Mouse (Mus musculus) layer of hippocampus, postnatal 14 days (tissue): ENCODE measurements around the gene Rhbdd1. TPM values are rescaled to one million over a fixed set of nuclear protein-coding genes. Genes with fewer than 3 reads are reported as not detected.

ENCODE experiments used
- DNase-seq, 2 experiments: peaks; one replicate each; pipeline ENCODE4 v3.0.0; 2021 to 2022; ENCODE audit warnings: low spot score in 2 of 2, mixed read lengths in 1 of 2
- total RNA-seq, 2 experiments: library from RNA; stranded (reverse); gene quantifications; 2 replicates each; pipeline ENCODE4 v1.2.3; 2021

Rhbdd1 gene
- total RNA-seq, 2 experiments from 2014 or later = 6.6 to 7.5 TPM

DNA sequence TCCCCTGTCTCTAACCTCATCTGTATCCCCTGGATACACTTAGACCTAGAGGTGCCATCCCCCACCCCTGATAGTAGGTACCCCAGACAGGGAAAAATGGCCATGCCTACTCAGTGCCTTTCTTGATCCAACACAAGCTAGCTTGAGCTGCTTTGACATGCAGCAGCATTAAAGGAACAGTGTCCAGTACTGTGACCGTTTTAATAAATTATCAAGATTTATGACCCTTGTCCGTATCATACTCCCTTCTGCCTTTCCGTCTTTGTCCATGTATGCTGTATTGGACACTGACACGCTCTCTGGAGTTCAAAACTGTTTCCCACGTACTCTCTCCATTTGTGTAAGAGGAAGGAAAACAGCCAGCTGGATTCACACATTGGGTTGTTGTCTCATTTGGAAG is 111.5 kb downstream of the Rhbdd1 start:
- no peak for DNase-seq

- DNase-seq = no peak
Measured at GRCm38 (mm10) chr1:82429061-82429460, 112.8 kb downstream of the Rhbdd1 start.

DNA sequence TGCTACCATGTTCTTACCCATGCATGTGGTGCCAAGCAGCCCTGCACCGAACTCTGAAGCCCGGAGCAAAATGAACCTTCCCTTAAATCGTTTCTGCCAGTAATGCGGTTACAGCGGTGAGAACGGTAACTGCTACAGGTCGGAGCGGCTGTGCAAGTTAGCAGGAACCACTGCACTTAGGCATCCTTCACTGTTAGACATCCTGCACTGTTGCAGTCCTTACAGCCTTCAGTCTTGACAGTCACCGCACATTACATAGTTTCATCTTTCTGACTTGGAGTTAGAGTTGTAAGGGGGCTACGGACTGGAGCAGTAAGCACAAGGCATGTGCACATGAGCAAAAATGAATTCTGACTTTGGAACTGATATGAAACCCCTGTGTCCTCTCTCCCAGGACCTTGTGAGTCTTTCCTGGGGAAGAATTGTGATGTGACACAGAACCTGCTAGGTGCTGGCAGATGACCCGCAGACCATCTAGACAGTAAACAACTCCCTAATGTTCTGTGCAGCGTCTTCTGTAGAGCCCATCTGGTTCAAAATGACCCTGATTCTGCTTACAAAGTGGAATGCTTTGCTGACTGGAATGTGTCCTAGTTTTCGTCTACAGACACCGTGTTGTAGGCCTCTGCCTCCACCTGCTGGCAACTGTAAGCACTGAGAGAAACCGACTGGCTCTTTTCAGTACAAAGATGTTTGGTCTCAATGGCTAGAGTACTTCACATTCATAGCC is 116.8 kb downstream of the Rhbdd1 start:
- DNase-seq = peak; percentile 75 to 89

- no peak for DNase-seq
Measured at GRCm38 (mm10) chr1:82433649-82434005, 117.4 kb downstream of the Rhbdd1 start.

- no peak for DNase-seq
Measured at GRCm38 (mm10) chr1:82437273-82437672, 121.0 kb downstream of the Rhbdd1 start.

DNA sequence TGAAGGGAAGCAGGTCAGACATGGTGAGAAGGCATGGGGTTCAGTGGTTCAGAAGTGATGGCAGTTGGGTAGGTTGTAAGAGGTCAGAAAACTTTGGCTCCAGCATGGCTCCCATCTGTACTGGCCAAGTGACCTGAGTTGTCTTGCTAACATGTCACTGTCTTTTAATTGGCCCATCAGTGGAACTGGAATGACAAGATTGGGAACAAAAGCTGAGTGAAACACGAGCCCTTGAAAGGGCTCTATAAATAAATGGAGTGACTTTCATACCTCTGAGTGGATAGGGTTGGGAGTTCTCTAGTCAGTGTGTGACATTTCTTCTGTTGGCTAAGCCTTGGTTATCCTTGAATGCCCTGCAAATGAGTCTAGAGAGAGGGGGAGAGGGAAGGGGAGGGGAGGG is 123.9 kb downstream of the Rhbdd1 start:
- DNase-seq = no peak

DNA sequence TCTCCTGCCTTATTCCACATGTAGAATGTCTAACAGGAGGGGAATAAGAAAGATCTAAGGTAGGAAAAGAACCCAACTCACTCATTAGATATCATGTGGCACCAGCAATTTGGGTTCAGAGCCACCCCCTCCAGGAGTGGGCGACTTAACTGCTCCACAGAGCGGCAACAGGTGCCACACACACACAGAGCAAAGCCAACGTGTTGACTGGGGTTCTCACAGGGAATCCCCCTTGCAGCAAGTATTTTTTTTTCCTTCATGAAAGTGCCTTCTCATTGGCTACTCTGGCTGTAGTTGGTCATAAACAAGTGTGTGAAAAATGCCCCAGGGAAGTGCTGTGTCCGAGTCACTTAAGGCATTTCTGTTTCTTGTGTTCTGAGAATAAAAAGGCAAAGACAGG is 127.3 kb downstream of the Rhbdd1 start:
- no peak for DNase-seq

DNA sequence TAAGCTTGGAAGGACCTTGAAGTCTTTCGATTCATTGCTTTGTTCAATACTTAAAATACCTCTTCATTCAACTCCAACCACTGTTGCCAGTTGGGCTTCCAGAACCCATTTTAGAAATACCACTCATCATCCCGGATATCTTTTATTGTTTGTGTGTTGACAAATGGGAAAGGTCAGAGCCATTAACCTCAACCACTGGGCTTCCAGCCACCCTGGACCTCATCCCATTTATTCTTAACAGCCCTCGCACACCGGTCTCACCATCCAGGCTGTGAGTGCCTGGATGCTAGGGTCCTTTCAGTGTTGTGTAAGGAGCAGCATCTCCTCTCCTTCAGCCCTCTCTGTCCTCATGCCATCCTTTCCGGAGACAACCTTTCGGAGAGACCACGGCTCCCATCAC is 129.8 kb downstream of the Rhbdd1 start:
- no peak for DNase-seq

DNA sequence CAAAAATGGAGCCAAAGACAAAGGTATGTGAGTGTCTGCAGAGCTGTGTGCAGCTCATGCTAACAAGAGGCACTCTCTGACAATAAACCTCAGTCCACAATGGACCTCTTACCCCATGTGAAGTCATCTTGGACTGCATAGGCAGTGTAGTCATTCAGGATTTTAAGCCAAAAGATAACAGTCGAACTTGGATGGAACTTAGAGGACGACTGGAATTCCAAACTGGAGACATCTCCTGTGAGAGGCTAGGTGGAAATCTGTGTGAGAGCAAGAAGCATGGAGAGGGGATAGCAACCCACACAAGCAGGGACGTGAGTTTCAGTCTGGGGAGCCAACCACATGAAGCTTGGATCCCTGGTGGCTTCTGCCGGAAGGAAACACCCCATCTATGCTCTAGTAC is 133.6 kb downstream of the Rhbdd1 start:
- no peak for DNase-seq

- no peak for DNase-seq
Measured at GRCm38 (mm10) chr1:82451927-82452651, 135.8 kb downstream of the Rhbdd1 start.

GRCm38 (mm10) chr1:82454031-82454430 is 137.8 kb downstream of the Rhbdd1 start:
- DNase-seq = no peak

GRCm38 (mm10) chr1:82459350-82459749 is 143.1 kb downstream of the Rhbdd1 start:
- no peak for DNase-seq

GRCm38 (mm10) chr1:82459926-82460325 is 143.7 kb downstream of the Rhbdd1 start:
- no peak for DNase-seq

DNA sequence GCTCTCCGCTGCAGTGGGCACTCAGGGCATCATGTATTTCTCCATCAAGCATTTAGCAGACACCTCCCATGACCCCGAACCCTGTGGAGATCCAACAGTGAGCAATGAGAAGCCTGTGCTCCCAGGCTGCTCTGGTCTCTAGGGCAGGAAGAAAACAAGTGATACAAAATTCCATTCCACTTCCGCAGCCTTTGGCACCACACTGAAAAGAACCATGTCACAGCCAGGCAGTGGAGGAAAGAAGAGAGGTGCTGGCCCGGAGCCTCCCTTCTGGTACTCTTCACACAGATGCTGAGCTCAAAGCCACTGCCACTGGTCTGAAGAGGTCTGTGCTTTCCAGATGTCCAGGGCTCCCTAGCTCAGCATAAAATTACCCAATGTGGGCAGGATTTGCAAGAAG is 144.8 kb downstream of the Rhbdd1 start:
- DNase-seq = no peak

- no peak for DNase-seq
Measured at GRCm38 (mm10) chr1:82465321-82465853, 149.1 kb downstream of the Rhbdd1 start.

GRCm38 (mm10) chr1:82468872-82469271 is 152.6 kb downstream of the Rhbdd1 start:
- DNase-seq = no peak

DNA sequence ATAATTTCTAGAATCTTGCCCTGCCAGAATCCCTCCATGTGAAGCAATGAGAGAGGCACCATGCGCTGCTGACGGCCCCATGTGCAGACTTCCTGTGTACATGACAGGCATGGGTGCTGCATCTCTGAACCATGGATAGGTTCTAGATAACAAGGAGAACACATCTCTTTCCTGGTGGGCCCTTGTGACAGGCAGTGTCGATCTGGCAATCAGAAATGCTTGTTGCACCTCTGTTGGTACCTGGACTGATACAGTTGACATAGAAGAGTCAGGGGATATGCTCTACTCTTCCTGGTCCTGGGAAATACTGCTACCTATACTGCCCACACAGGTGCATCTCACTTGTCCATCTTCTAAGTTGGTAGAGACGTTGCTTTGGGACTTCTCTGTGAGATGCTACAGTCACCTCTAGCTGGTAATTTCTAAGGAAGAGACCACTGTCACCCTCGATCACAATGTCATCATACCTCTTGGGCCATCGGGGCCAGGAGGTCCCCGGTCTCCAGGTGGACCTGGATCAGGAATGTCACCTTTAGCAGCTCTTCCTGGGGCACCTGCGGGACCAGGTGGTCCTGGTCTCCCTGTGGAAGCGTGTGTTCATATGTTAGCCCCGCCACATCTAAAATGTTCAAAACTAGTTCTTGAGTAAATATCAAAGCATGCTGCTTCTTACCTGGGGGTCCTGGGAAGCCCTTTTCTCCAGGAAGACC is 154.4 kb downstream of the Rhbdd1 start:
- no peak for DNase-seq

- DNase-seq = no peak
Measured at GRCm38 (mm10) chr1:82473467-82473866, 157.2 kb downstream of the Rhbdd1 start.

DNA sequence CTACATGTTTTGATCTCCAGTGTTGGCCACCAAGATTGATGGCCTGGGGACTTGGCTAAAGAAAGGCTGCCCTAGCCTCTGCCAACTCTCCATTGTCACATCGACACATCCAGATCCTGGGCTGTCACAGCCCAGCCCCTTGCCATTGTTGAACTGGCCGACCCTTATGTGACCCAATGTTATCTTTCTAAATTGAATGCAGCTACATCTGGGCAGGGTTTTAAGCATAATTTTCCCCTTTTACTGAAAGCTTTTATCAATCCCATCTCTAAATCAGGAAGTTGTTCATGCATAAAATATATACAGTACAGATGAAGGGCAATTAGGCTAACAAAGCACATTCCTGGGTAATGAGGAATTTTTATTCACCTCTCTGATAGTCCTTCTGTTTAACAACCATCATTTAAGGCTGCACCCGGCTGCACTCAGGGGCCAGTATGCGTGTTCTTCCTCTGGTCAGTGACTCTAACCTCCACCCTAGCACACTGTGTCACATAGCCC is 158.3 kb downstream of the Rhbdd1 start:
- no peak for DNase-seq

- no peak for DNase-seq
Measured at GRCm38 (mm10) chr1:82475254-82475653, 159.0 kb downstream of the Rhbdd1 start.

DNA sequence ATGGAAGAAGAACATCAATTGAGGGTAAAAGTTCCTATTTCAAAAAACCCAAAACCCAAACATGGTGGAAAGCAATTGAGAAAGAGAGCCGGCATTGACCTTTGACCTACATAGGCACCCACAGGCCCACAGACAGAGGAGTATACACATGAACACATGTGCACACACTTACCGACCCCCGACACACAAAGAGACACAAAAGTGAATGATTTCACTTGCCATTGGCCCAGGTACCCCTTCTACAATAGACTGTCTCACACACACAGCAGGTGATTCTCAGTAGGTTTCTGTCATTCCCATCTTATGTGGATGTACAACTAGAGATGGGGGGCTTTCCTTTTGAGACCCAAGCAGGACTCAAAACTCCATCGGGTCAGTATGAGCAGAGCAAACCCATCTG is 159.6 kb downstream of the Rhbdd1 start:
- DNase-seq = no peak

- peak; percentile 36 to 68 for DNase-seq
Measured at GRCm38 (mm10) chr1:82476256-82476655, 160.0 kb downstream of the Rhbdd1 start.
